Mouse (Mus musculus): ENCODE measurements around the gene C130074G19Rik.
A peak's percentile ranks its signal among the peaks of the same experiment; 100 is the strongest.

Gene C130074G19Rik

GRCm38 (mm10) chr1:184836350-184836749 lies 46.7 kb downstream of the C130074G19Rik start:
- DNase-seq = no peak

DNA sequence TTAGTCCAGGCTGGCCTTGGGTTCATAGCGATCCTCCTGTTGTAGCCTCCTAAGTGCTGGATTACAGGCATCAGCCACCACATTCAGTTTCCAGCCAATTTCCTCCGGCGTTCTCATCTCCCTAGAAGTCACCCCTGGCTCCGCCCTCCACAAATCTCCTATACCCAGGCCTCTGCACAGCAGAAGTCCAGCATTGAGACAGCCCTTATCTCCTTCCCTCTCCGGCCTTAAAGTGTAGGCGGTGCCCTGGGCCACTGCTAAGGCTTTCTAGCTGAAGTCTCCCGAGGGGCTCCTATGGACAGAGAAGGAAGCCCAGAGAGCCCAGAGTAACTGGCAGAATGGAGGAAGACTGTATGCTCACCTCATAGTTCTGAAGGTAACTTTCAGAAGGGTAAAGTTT lies 49.5 kb downstream of the C130074G19Rik start:
- DNase-seq = no peak

DNA sequence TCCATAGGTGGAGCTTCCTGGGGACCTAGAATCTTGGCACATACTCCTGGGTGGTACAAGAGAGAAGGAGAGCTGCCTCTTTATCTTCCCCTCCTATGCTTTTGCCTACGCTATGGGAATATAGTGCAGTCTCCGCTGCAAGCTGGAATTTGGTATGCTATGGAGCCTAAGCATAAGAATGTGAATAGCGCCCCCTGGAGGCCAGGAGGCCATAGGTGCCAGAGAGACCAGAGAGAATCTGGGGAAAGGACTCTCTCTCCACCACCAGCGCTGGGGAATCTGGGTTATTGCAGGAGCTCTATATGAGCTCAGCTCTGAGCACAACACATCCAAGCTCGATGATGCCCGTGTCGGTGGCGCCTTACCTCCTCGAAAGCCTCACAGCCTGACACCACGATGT lies 50.8 kb downstream of the C130074G19Rik start:
- DNase-seq = no peak

DNA sequence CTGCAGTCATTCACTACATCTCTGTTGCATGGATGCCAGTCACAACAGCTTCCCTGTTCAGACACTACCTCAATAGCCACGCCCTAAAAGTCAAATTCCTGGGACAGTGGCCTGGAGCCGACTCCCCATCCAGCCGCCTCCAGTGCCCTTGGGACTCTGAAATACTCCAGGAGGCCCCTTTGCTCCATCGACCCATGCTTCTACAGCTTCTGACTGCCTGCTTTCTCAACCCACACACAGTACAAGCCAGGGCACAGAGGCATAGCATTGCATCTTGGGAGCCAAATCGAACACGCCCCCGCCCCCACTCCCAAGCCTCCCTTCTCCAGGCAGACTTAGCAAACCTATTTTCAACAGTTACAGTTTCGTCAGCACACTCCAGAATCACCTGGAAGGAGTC lies 53.1 kb downstream of the C130074G19Rik start:
- DNase-seq = no peak

DNA sequence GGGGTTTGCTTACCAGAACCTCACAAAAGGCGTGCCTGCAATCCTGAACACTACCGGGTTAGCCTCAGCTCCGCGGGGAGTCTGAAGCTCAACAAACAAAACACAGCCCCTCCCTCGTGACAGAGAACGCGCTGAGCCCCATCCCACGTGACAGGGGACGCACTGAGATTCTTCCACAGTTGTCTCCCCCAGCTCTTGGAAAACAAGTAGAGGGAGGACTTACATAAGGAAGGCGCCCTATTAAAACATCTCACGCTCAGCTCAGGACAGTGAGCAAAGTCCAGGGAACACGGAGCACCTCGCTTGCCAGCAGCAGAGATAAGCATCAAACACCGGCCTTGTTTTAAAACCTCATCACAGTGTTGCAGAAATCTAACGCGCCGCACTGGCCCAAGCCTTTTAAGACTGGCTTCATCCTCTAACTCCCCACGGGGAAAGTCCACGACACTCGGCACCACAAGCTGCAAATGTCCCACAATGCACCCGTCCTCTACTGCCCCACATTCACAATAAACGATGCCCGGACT lies 55.8 kb downstream of the C130074G19Rik start:
- no peak for DNase-seq

GRCm38 (mm10) chr1:184825093-184825492 lies 57.9 kb downstream of the C130074G19Rik start:
- DNase-seq = no peak

DNA sequence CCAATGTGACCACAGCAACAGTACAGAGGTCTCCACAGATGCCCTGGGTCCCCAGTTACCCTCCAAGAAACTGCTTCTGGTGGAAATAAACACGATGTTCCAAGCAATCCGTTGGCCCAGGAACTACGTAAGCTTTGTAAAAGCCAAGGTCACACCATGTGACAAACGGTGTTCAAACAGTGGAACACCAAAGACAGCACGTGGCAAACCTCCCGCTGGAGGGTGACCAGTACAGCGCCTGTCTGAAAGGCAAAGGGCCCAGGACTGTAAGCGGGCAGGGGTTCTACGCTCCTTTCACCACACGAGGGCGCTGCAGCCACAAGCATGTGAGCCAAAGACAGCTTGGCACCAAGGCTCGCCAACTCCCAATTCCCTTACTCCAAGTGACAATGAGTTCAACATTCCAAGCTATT lies 58.6 kb downstream of the C130074G19Rik start:
- peak; percentile 85 for DNase-seq

GRCm38 (mm10) chr1:184822678-184823077 lies 60.3 kb downstream of the C130074G19Rik start:
- no peak for DNase-seq
